Mouse (Mus musculus) right cerebral cortex, postnatal 4 days (tissue): ENCODE measurements around the gene Tuba1b.

ENCODE experiments used
- DNase-seq: peaks from one replicate; pipeline ENCODE4 v3.0.0-alpha.2; 2022

The Tuba1b gene

GRCm38 (mm10) chr15:98934217-98934839, at the start of gene Tuba1b:
TSS of gene Tuba1b (minus strand) at chr15:98934565.
- DNase-seq: peak; percentile 87

- DNase-seq: no peak
Measured at GRCm38 (mm10) chr15:98983431-98984081, 49.2 kb upstream of the Tuba1b start.

GRCm38 (mm10) chr15:98982100-98982499, 47.7 kb upstream of the Tuba1b start:
- DNase-seq: no peak

GRCm38 (mm10) chr15:98980012-98980614, 45.7 kb upstream of the Tuba1b start:
- DNase-seq: no peak

GRCm38 (mm10) chr15:98978409-98979172, 44.2 kb upstream of the Tuba1b start:
- DNase-seq: no peak

- no peak for DNase-seq
Measured at GRCm38 (mm10) chr15:98977759-98978408, 43.5 kb upstream of the Tuba1b start.

- no peak for DNase-seq
Measured at GRCm38 (mm10) chr15:98976763-98977758, 42.7 kb upstream of the Tuba1b start.

GRCm38 (mm10) chr15:98973015-98973614, 38.8 kb upstream of the Tuba1b start:
- DNase-seq: no peak

GRCm38 (mm10) chr15:98971576-98972320, 37.4 kb upstream of the Tuba1b start:
- DNase-seq: peak; percentile 37

- no peak for DNase-seq
Measured at GRCm38 (mm10) chr15:98971111-98971510, 36.7 kb upstream of the Tuba1b start.

GRCm38 (mm10) chr15:98969372-98970101, 35.2 kb upstream of the Tuba1b start:
- DNase-seq: no peak

GRCm38 (mm10) chr15:98968701-98969371, 34.5 kb upstream of the Tuba1b start:
- DNase-seq: peak; percentile 71

GRCm38 (mm10) chr15:98959531-98959930, 25.2 kb upstream of the Tuba1b start:
- DNase-seq: no peak

GRCm38 (mm10) chr15:98958901-98959420, 24.6 kb upstream of the Tuba1b start:
- no peak for DNase-seq

- no peak for DNase-seq
Measured at GRCm38 (mm10) chr15:98957475-98957874, 23.1 kb upstream of the Tuba1b start.

GRCm38 (mm10) chr15:98956000-98956399, 21.6 kb upstream of the Tuba1b start:
- DNase-seq: no peak

GRCm38 (mm10) chr15:98955324-98955723, 21.0 kb upstream of the Tuba1b start:
- no peak for DNase-seq

- peak; percentile 63 for DNase-seq
Measured at GRCm38 (mm10) chr15:98954425-98955253, 20.3 kb upstream of the Tuba1b start.
